Mouse (Mus musculus): Measurements from ENCODE around the gene Tmem127.
"Not testable (repeated sequence)": the region's sequence is repeated elsewhere in the genome, so short reads cannot be mapped to it uniquely, and the experiment has no call there.

The Tmem127 gene

GRCm38 (mm10) chr2:127247592-127248333, at the start of gene Tmem127, which contains the start of gene Ciao1:
Gene Tmem127 (plus strand): TSS chr2:127247908.
Gene Ciao1 (minus strand): TSS chr2:127247816.
- peak; percentile 99 for DNase-seq

- DNase-seq, result peak; percentile 23
Measured at GRCm38 (mm10) chr2:127204932-127205331, 42.8 kb upstream of the Tmem127 start.

- DNase-seq, result not testable (repeated sequence)
Measured at GRCm38 (mm10) chr2:127205936-127206335, 41.8 kb upstream of the Tmem127 start.

GRCm38 (mm10) chr2:127206916-127207315, 40.8 kb upstream of the Tmem127 start:
- no peak for DNase-seq

GRCm38 (mm10) chr2:127207547-127208451, 39.9 kb upstream of the Tmem127 start, which contains the start of the genes 1810024B03Rik and Snrnp200:
Gene 1810024B03Rik (minus strand): TSS chr2:127208280.
Gene Snrnp200 (plus strand): TSS chr2:127208386.
- peak; percentile 97 for DNase-seq

- DNase-seq, result no peak
Measured at GRCm38 (mm10) chr2:127208452-127208769, 39.3 kb upstream of the Tmem127 start.

- DNase-seq, result no peak
Measured at GRCm38 (mm10) chr2:127210701-127211100, 37.0 kb upstream of the Tmem127 start.

- DNase-seq, result no peak
Measured at GRCm38 (mm10) chr2:127217746-127218145, 30.0 kb upstream of the Tmem127 start.

GRCm38 (mm10) chr2:127225261-127225660, 22.4 kb upstream of the Tmem127 start:
- no peak for DNase-seq

GRCm38 (mm10) chr2:127237897-127238610, 9.7 kb upstream of the Tmem127 start:
- no peak for DNase-seq

GRCm38 (mm10) chr2:127240065-127240464, 7.6 kb upstream of the Tmem127 start:
- DNase-seq, result no peak

GRCm38 (mm10) chr2:127248334-127249004, 761 bp downstream of the Tmem127 start:
- DNase-seq, result peak; percentile 41

- no peak for DNase-seq
Measured at GRCm38 (mm10) chr2:127250291-127251008, 2.7 kb downstream of the Tmem127 start.

GRCm38 (mm10) chr2:127251457-127251856, 3.7 kb downstream of the Tmem127 start:
- DNase-seq, result no peak

GRCm38 (mm10) chr2:127251880-127252527, 4.3 kb downstream of the Tmem127 start:
- DNase-seq, result no peak

- DNase-seq, result no peak
Measured at GRCm38 (mm10) chr2:127252787-127253186, 5.1 kb downstream of the Tmem127 start.

- DNase-seq, result no peak
Measured at GRCm38 (mm10) chr2:127254604-127255134, 7.0 kb downstream of the Tmem127 start.

- DNase-seq, result no peak
Measured at GRCm38 (mm10) chr2:127255294-127255693, 7.6 kb downstream of the Tmem127 start.

- peak; percentile 39 for DNase-seq
Measured at GRCm38 (mm10) chr2:127259340-127259739, 11.6 kb downstream of the Tmem127 start.

- DNase-seq, result no peak
Measured at GRCm38 (mm10) chr2:127262480-127262879, 14.8 kb downstream of the Tmem127 start.

GRCm38 (mm10) chr2:127267854-127268253, 20.1 kb downstream of the Tmem127 start:
- DNase-seq, result no peak

All from right cerebral cortex, adult 18-20 months (tissue).